Mouse (Mus musculus) brain, embryonic 14.5 days (tissue): ENCODE data around the gene Gm21981. TPM values are rescaled to one million over a fixed set of nuclear protein-coding genes. Genes with fewer than 3 reads are reported as not detected.
A peak's percentile ranks its signal among the peaks of the same experiment; 100 is the strongest.

ENCODE experiments used
- DNase-seq: peaks from one replicate; pipeline ENCODE4 v3.0.0-alpha.2; 2011; ENCODE audit warnings: low read depth
- CTCF ChIP-seq: fragments of 200-500 bp; IDR thresholded peaks from 2 replicates; pipeline ENCODE4 v1.5.1; 2012; ENCODE audit warnings: inconsistent platforms, mild to moderate bottlenecking, moderate library complexity, borderline replicate concordance; ENCODE audit not compliant: insufficient read depth, insufficient read length; ENCODE audit errors: extremely low read depth
- POLR2A ChIP-seq: fragments of 200-500 bp; IDR thresholded peaks from 2 replicates; pipeline ENCODE4 v1.6.1; 2012; ENCODE audit warnings: mild to moderate bottlenecking, inconsistent platforms, borderline replicate concordance; ENCODE audit not compliant: poor library complexity, insufficient read depth, insufficient read length, severe bottlenecking; ENCODE audit errors: extremely low read depth
- polyA plus RNA-seq: library from polyadenylated mRNA; depleted of rRNA; stranded (reverse); fragments of >200 nt; gene quantifications from 2 replicates; pipeline ENCODE4 v1.2.3, GENCODE M21; 2012

The Gm21981 gene
- polyA plus RNA-seq, 1 experiment, result 5.1 TPM

DNA sequence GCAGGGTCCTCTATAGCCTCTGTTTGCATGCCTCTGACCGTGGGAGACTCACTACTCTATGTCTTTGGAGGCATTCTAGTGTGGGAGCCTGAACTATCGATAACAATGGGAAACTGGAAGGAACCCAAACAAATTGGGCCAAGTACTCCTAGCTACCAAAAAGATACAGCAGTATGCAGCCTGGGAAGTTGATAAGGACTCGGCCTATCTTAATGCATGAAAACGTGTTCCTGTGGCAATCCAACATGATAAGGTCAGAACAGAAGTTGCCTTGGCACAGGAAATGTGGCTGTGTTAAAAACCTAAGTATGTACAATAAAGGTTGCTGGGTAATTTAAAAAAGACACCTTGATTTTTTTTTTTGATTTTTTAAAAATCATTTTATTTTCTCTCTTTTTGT lies 26.9 kb upstream of the Gm21981 start:
- DNase-seq, result no peak
- TF ChIP-seq POLR2A, result no peak
- no peak for TF ChIP-seq CTCF

DNA sequence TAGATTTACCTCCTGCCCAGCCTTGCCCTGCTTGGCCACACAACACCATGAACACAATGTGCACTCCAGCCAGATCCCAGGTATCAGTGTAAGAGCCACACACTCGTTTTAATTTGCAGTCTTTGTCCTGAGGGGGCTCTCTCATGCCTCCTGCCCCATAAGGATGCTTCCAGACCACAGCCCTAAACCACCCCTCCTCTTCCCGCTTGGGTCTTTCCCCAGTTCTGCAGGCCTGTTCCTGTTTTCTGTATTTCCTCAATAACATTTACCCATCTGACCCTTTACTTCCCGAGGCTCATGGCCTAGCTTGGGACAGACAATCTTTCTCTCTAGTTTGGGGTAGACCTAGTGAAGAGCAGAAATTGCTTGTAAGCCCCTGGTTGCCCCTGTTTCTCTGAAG lies 20.8 kb upstream of the Gm21981 start:
- TF ChIP-seq CTCF, result no peak
- TF ChIP-seq POLR2A, result no peak
- DNase-seq, result no peak

DNA sequence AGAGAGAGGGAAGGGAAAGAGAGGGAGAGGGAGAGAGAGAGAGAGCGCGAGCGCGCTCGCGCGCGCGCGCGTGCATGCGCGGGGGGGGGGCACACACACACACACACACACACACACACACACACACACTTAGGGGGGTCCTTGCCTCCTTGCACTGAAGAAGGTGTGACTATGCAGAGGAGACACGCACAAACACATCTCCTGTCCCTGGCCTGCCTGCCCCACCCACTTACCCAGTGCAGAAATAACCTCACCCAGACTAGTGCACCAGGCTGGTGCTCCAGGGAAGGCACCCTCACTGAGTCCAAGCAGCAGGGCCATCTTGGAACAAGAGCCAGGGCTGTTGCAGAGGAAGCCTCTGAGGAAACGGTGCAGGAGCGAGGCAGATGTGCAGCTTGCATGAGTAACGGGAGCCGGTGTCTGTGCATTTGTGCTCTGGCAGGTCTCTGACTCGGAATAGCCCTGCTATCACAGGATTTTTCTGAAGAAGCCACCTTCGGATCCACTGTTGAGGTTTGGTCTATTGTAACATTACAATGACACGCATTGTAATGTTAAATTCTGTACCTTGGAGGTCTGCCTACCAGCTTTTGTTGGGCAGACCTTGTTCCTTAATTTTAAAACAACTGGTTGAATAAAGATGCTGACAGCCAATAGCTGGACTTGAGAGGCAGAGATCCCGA lies 18.8 kb upstream of the Gm21981 start:
- TF ChIP-seq CTCF, result no peak
- TF ChIP-seq POLR2A, result no peak
- DNase-seq, result peak; percentile 12

DNA sequence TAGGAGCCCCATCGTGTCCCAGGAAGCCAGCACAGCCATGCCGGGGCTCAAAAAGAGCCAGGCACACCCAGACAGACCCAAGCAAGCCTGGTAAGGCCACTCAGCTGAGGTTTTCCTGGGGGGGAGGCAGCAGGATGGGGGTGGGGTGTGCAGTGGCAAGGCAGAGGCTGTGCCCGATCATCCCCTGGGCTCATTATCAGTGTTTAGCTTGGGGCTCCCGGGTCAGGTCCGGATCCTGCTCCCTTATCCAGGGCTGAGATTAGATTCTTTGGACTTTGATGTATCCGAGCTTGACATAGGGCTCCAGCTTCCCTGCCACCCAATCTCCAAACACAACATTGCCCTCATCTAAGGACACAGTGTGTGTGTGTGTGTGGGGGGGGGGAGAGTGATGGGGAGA lies 17.6 kb upstream of the Gm21981 start:
- DNase-seq, result no peak
- TF ChIP-seq POLR2A, result no peak

DNA sequence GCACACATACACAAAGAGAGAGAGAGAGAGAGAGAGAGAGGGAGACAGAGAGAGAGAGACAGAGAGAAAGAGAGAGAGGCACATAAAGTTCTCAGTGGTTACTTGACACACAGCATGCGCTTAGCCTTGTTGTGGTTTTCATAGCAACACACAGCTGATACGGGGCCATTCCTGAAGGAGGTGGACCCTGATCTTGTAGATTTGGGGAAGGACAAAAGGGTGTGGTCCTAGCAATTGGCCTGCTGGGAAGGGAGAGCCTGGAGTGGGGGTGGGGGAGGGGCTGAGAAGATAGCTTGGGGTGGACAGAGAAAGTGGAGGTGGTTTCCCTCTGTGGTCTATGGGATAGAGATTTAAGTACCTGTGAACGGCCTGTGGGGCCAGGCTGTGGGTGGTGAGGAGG lies 15.8 kb upstream of the Gm21981 start:
- TF ChIP-seq CTCF (no peak), POLR2A (no peak)
- DNase-seq, result no peak

DNA sequence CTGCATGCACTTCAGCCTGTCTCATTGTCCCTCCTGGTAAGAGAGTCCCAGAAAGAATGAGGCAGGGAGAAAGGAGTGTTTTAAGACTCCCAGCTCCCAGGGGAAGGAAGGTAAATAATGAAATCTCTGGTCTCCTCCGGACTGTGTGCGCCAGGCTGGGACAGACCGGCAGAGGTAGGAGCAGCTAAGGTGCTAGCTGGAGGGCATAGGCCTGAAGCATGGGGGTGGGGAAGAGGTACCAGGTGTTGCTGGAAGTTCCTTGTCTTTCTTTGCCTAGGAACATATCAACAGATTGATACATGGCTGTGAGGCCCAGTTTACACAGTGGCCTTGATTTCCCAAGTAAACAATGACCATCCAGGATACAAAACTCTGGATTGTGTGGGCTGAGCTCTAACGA lies 14.7 kb upstream of the Gm21981 start:
- no peak for TF ChIP-seq POLR2A
- TF ChIP-seq CTCF, result no peak
- no peak for DNase-seq

DNA sequence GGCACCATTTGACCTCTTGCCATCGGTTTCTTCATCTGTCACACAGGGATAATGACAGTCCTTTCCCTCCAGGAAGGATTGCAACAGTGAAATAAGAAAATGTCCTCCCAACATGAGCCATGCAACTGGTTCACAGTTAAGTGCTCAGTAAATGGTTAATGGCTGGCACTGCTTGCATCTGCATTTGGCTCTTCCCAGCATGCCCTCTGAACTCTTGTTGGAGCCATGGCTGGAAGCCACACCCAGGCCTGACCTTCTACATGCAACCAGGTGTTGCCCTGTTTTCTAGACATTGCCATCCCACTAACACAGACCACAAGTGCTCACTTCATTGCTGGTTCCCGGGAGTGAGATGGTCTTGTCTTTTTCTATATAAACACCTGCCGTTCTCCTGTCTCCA lies 13.7 kb upstream of the Gm21981 start:
- no peak for TF ChIP-seq POLR2A
- TF ChIP-seq CTCF, result no peak
- DNase-seq, result no peak

DNA sequence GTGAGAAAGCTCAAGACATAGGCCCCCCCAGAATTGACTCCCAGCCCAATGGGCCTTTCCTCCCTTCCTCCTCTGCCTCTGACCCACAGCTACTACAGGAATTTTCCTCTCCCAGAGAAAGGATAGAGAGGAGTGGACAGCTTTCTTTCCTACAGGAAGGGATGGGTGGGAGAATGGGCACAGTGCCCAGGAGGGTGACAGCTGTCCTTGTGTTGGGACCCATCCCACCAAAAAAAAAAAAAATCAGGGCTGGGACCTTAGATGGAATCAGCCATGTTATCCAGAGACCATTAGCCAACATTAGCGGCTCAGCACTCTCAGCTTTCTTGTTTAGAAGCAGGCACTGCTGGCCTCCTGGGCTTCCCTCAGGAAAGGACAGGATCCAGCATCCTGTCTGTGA lies 11.9 kb upstream of the Gm21981 start:
- no peak for TF ChIP-seq CTCF
- TF ChIP-seq POLR2A, result no peak
- no peak for DNase-seq

DNA sequence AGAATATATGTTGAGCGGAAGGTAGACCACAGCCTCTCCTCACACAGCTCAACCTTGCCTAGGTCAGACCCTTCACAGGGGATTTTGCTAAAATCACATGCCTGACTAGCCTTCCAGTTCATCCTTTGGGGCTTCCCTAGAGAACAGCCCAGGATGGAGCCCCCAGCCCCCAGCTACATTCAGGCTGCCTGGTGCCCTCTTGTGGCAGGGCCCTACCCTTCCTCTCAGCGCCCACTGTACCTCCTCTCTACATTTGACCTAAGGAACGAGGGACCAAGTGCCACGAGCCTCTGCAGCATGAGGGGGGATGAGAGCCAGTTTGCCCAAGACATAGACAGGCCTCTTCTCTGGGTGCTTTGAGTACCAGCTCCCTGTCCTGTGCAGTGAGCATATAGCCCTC lies 10.4 kb upstream of the Gm21981 start:
- TF ChIP-seq POLR2A, result no peak
- TF ChIP-seq CTCF, result no peak

DNA sequence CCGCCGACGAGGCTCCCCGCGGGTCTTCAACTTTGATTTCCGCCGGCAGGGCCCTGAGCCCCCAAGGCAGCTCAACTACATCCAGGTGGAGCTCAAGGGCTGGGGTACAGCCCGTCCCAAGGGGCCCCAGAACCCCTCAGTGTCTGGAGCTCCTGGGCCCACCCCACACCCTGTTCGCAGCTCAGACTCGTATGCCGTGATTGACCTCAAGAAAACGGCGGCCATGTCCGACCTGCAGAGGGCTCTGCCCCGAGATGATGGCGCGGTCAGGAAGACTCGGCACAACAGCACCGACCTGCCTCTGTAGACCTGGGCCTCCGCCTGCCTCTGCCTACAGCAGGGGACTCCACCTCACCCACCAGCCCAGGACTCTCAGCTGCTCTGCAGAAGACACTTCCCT lies 9.3 kb upstream of the Gm21981 start:
- DNase-seq, result no peak
- TF ChIP-seq POLR2A, result no peak

More for the DNA sequence above, 10.4 kb upstream of the Gm21981 start:
- no peak for DNase-seq

DNA sequence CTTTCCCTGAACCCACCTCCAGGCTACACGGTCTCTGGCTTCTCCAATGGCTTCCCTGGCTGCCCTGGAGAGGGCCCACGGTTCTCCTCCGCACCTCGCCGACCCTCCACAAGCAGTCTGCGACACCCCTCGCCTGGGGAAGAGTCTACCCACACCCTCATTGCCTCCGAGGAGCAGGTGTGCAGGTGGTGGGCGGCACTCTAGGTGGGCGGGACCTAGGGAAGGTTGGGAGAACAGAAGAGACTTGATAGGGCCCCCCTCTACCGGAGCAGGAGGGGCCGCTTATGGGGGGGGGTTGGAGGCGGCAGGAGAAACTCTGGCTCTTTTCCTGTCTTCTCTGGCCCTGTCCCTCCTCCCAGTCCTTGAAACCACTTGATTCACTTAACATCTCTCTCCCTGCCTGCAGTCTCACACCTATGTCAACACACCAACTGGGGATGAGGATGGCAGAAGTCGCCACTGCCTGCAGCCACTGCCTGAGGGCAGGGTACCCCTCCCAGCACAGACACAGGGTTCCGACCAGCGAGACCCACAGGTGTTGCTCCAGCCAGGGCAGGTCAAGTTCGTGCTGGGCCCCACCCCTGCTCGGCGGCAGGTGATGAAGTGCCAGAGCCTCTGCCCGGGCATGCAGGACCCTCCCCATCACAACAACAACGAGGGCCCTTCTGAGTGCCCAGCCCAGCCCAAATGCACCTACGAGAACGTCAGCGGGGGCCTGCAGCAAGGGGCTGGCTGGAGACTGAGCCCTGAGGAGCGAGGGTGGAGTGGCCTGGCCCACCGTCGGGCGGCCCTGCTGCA lies 8.5 kb upstream of the Gm21981 start:
- DNase-seq, result no peak
- TF ChIP-seq POLR2A, result no peak
- no peak for TF ChIP-seq CTCF

DNA sequence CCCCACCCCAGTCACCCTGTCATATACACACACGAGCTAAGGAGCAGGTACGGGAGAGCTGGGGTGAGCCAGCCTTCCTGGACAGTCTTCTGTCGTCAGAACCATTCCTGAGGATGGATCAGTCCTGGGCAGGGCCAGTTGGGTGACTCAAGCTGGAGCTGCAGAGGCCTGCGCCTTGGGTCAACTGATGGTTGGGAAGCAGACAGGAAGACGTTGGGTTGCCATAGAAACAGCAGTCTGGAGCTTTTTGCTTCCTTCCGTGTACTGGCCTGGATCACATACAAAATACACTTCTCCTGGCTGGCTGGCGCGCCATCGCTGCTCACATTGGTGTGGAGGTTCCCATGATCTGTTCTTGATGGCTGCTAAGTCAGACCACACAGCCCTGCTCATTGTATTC lies 7.5 kb upstream of the Gm21981 start:
- no peak for TF ChIP-seq CTCF
- TF ChIP-seq POLR2A, result no peak
- DNase-seq, result peak; percentile 20
